Mouse (Mus musculus) stomach, embryonic 15.5 days (tissue): Measurements from ENCODE around the gene Fam120a. TPM values are rescaled to one million over a fixed set of nuclear protein-coding genes. Genes with fewer than 3 reads are reported as not detected.

ENCODE experiments used
- ATAC-seq: fragments of 200-750 bp; cut with Nextera tagmentation; 2 replicates; pipeline ENCODE4 v1.8.0; 2017; ENCODE audit warnings: low read depth, moderate number of reproducible peaks, moderate TSS enrichment; ENCODE audit not compliant: insufficient read depth, low FRiP score
- H3K27ac ChIP-seq: fragments of 300-500 bp; sonication (generic); 2 replicates; pipeline ENCODE4 v1.5.1; 2015; ENCODE audit warnings: mild to moderate bottlenecking, inconsistent platforms
- H3K27me3 ChIP-seq: fragments of 300-500 bp; sonication (generic); replicated peaks from 2 replicates; pipeline ENCODE4 v1.6.1; 2015; ENCODE audit warnings: inconsistent platforms
- H3K36me3 ChIP-seq: fragments of 300-500 bp; sonication (generic); 2 replicates; pipeline ENCODE4 v1.6.1; 2015; ENCODE audit warnings: inconsistent platforms
- H3K4me1 ChIP-seq: fragments of 300-500 bp; sonication (generic); 2 replicates; pipeline ENCODE4 v1.6.1; 2015; ENCODE audit warnings: inconsistent platforms
- H3K4me2 ChIP-seq: fragments of 300-500 bp; sonication (generic); 2 replicates; pipeline ENCODE4 v1.6.1; 2015; ENCODE audit warnings: mild to moderate bottlenecking, inconsistent platforms
- H3K4me3 ChIP-seq: fragments of 300-500 bp; sonication (generic); replicated peaks from 2 replicates; pipeline ENCODE4 v1.5.1; 2015; ENCODE audit warnings: inconsistent platforms
- H3K9ac ChIP-seq: fragments of 300-500 bp; sonication (generic); 2 replicates; pipeline ENCODE4 v1.6.1; 2015; ENCODE audit warnings: inconsistent platforms
- H3K9me3 ChIP-seq: fragments of 300-500 bp; sonication (generic); 2 replicates; pipeline ENCODE4 v1.6.1; 2016; ENCODE audit warnings: inconsistent platforms
- WGBS: fragments of 180-500 bp; shearing (Covaris S2); methylation state at CpG from one replicate; pipeline ENCODE4 v1.1.7; 2015; 5-methylcytosine and 5-hydroxymethylcytosine counted together
- polyA plus RNA-seq: library from polyadenylated mRNA; unstranded; fragments of >200 nt; fragmentation: Nextera tagmentation; extraction: Ambion mirVana; gene quantifications from 2 replicates; pipeline ENCODE4 v1.2.1, GENCODE M21; 2015

The Fam120a gene
- polyA plus RNA-seq, 1 experiment from 2014 or later, result 30.1 TPM

- Histone ChIP-seq H3K9me3 (no peaks in the 10 kb centered on the region), H3K36me3 (peaks cover 50% of the 10 kb centered on the region), H3K27me3 (no peaks in the 10 kb centered on the region), H3K27ac (no peak overlapping the region), H3K4me1 (no peaks in the 10 kb centered on the region), H3K4me2 (no peak overlapping the region), H3K9ac (no peak overlapping the region), H3K4me3 (no peak overlapping the region)
- peak; percentile 85; the same call in 1 of the 2 replicates for ATAC-seq
- 69% methylated on average over 4 of the region's 4 CpGs for WGBS
Measured at GRCm38 (mm10) chr13:48890260-48890960, 77.4 kb downstream of the Fam120a start.

GRCm38 (mm10) chr13:48878534-48878933 is 89.3 kb downstream of the Fam120a start:
- under 1% methylated on average over 36 of the region's 36 CpGs for WGBS
- Histone ChIP-seq H3K27ac (peak overlapping the region; percentile 74), H3K9ac (peak overlapping the region; percentile 32; the same call in 1 of the 2 replicates), H3K36me3 (peaks cover 10% of the 10 kb centered on the region), H3K27me3 (no peaks in the 10 kb centered on the region), H3K4me3 (peak overlapping the region; percentile 41), H3K9me3 (no peaks in the 10 kb centered on the region), H3K4me2 (peak overlapping the region; percentile 66), H3K4me1 (peaks cover 6% of the 10 kb centered on the region; the same call in 1 of the 2 replicates)
- peak; percentile 100 for ATAC-seq

- no peak for ATAC-seq
- Histone ChIP-seq H3K9ac (peak overlapping the region; percentile 32; the same call in 1 of the 2 replicates), H3K4me2 (peak overlapping the region; percentile 66), H3K27ac (no peak overlapping the region), H3K4me1 (peaks cover 10% of the 10 kb centered on the region; the same call in 1 of the 2 replicates), H3K36me3 (peaks cover 10% of the 10 kb centered on the region), H3K4me3 (peak overlapping the region; percentile 41; the same call in 1 of the 2 replicates), H3K27me3 (no peaks in the 10 kb centered on the region), H3K9me3 (no peaks in the 10 kb centered on the region)
Measured at GRCm38 (mm10) chr13:48877805-48878204, 90.0 kb downstream of the Fam120a start.

GRCm38 (mm10) chr13:48872726-48873125 is 95.1 kb downstream of the Fam120a start:
- no peak overlapping the region for H3K27ac ChIP-seq

GRCm38 (mm10) chr13:48871887-48872606 is 95.8 kb downstream of the Fam120a start:
- peak overlapping the region; percentile 88; the same call in 1 of the 2 replicates for H3K9ac ChIP-seq
- no peaks in the 10 kb centered on the region for H3K9me3 ChIP-seq
- H3K27me3 ChIP-seq, result no peaks in the 10 kb centered on the region
- peaks cover 28% of the 10 kb centered on the region for H3K4me1 ChIP-seq
- peak overlapping the region; percentile 78 for H3K4me3 ChIP-seq
- WGBS, result 60% methylated on average over 7 of the region's 7 CpGs
- H3K27ac ChIP-seq, result peak overlapping the region; percentile 92; the same call in 1 of the 2 replicates
- H3K4me2 ChIP-seq, result peak overlapping the region; percentile 87
- ATAC-seq, result no peak
- peaks cover 5% of the 10 kb centered on the region; the same call in 1 of the 2 replicates for H3K36me3 ChIP-seq

More at GRCm38 (mm10) chr13:48872726-48873125, 95.1 kb downstream of the Fam120a start:
- Histone ChIP-seq H3K9ac (no peak overlapping the region), H3K27me3 (no peaks in the 10 kb centered on the region), H3K36me3 (peaks cover 5% of the 10 kb centered on the region; the same call in 1 of the 2 replicates), H3K4me2 (no peak overlapping the region), H3K4me3 (no peak overlapping the region), H3K4me1 (peaks cover 28% of the 10 kb centered on the region), H3K9me3 (no peaks in the 10 kb centered on the region)
- 71% methylated on average over 5 of the region's 5 CpGs for WGBS
- no peak for ATAC-seq

GRCm38 (mm10) chr13:48870771-48871731 is 96.8 kb downstream of the Fam120a start, which contains the start of gene Phf2:
Gene Phf2 (minus strand): TSS chr13:48871119.
- Histone ChIP-seq H3K27ac (peak within 1 kb of the TSS; percentile 93), H3K36me3 (peaks cover under 1% of the 10 kb centered on the region; the same call in 1 of the 2 replicates), H3K9me3 (no peaks in the 10 kb centered on the region), H3K4me1 (peaks cover 28% of the 10 kb centered on the region), H3K9ac (peak within 1 kb of the TSS; percentile 88), H3K27me3 (no peaks in the 10 kb centered on the region), H3K4me2 (peak within 1 kb of the TSS; percentile 87), H3K4me3 (peak within 1 kb of the TSS; percentile 78)
- peak; percentile 27; the same call in 1 of the 2 replicates for ATAC-seq
- WGBS, result under 1% methylated on average over 91 of the region's 117 CpGs

- ATAC-seq, result 0 out of 2 replicates have a peak, but pooled peaks have one; percentile 41
- Histone ChIP-seq H3K4me3 (peak overlapping the region; percentile 78), H3K4me1 (peaks cover 28% of the 10 kb centered on the region), H3K36me3 (no peaks in the 10 kb centered on the region), H3K27ac (peak overlapping the region; percentile 93), H3K27me3 (no peaks in the 10 kb centered on the region), H3K9me3 (no peaks in the 10 kb centered on the region), H3K9ac (peak overlapping the region; percentile 88), H3K4me2 (peak overlapping the region; percentile 70)
- WGBS, result under 1% methylated on average over 83 of the region's 102 CpGs
Measured at GRCm38 (mm10) chr13:48869950-48870770, 97.7 kb downstream of the Fam120a start.

GRCm38 (mm10) chr13:48869600-48869949 is 98.2 kb downstream of the Fam120a start:
- peak overlapping the region; percentile 78 for H3K4me3 ChIP-seq
- H3K4me2 ChIP-seq, result peak overlapping the region; percentile 70
- peak; percentile 27; the same call in 1 of the 2 replicates for ATAC-seq
- WGBS, result 11% methylated on average over 5 of the region's 5 CpGs
- H3K27ac ChIP-seq, result peak overlapping the region; percentile 93
- H3K27me3 ChIP-seq, result no peaks in the 10 kb centered on the region
- peaks cover 28% of the 10 kb centered on the region for H3K4me1 ChIP-seq
- H3K9me3 ChIP-seq, result no peaks in the 10 kb centered on the region
- H3K9ac ChIP-seq, result peak overlapping the region; percentile 88
- no peaks in the 10 kb centered on the region for H3K36me3 ChIP-seq

GRCm38 (mm10) chr13:48869088-48869487 is 98.7 kb downstream of the Fam120a start:
- no peak for ATAC-seq
- peak overlapping the region; percentile 70 for H3K4me2 ChIP-seq
- peak overlapping the region; percentile 93 for H3K27ac ChIP-seq
- peaks cover 28% of the 10 kb centered on the region for H3K4me1 ChIP-seq
- 16% methylated on average over 5 of the region's 5 CpGs for WGBS
- peak overlapping the region; percentile 88; the same call in 1 of the 2 replicates for H3K9ac ChIP-seq
- H3K9me3 ChIP-seq, result no peaks in the 10 kb centered on the region
- H3K4me3 ChIP-seq, result peak overlapping the region; percentile 78
- H3K36me3 ChIP-seq, result no peaks in the 10 kb centered on the region
- no peaks in the 10 kb centered on the region for H3K27me3 ChIP-seq

GRCm38 (mm10) chr13:48864673-48865356 is 103.0 kb downstream of the Fam120a start:
- WGBS, result 72% methylated on average over 12 of the region's 12 CpGs
- Histone ChIP-seq H3K27me3 (no peaks in the 10 kb centered on the region), H3K36me3 (no peaks in the 10 kb centered on the region), H3K9me3 (no peaks in the 10 kb centered on the region), H3K4me1 (peaks cover 31% of the 10 kb centered on the region), H3K4me3 (no peak overlapping the region), H3K27ac (no peak overlapping the region), H3K4me2 (no peak overlapping the region), H3K9ac (no peak overlapping the region)
- no peak for ATAC-seq
